Mouse (Mus musculus) c-Kit-positive CD71-negative TER-119-negative erythroid progenitor cells, embryonic 14.5 days (primary cell): ENCODE results near the gene Nsrp1.
A peak's percentile ranks its signal among the peaks of the same experiment; 100 is the strongest.
"Not testable (repeated sequence)": the region's sequence is repeated elsewhere in the genome, so short reads cannot be mapped to it uniquely, and the experiment has no call there.

Experiments
- DNase-seq: peaks from one replicate; pipeline ENCODE4 v3.0.0-alpha.2; 2013; ENCODE audit warnings: low read depth

Nsrp1 gene

GRCm38 (mm10) chr11:77078273-77079134, at the start of gene Nsrp1:
Gene Nsrp1, minus strand, starts transcription at chr11:77078435.
- DNase-seq: peak; percentile 91

- DNase-seq: no peak
Observed at GRCm38 (mm10) chr11:77111141-77111540, 32.9 kb upstream of the Nsrp1 start.

- DNase-seq: no peak
Observed at GRCm38 (mm10) chr11:77108442-77108841, 30.2 kb upstream of the Nsrp1 start.

GRCm38 (mm10) chr11:77107872-77108271, 29.6 kb upstream of the Nsrp1 start:
- not testable (repeated sequence) for DNase-seq

- DNase-seq: no peak
Observed at GRCm38 (mm10) chr11:77106961-77107360, 28.7 kb upstream of the Nsrp1 start.

- peak; percentile 79 for DNase-seq
Observed at GRCm38 (mm10) chr11:77100137-77100937, 22.1 kb upstream of the Nsrp1 start.

- DNase-seq: no peak
Observed at GRCm38 (mm10) chr11:77098332-77098972, 20.2 kb upstream of the Nsrp1 start.

- DNase-seq: no peak
Observed at GRCm38 (mm10) chr11:77096991-77097390, 18.8 kb upstream of the Nsrp1 start.

- DNase-seq: no peak
Observed at GRCm38 (mm10) chr11:77096581-77096980, 18.3 kb upstream of the Nsrp1 start.

- no peak for DNase-seq
Observed at GRCm38 (mm10) chr11:77095206-77095605, 17.0 kb upstream of the Nsrp1 start.

- DNase-seq: no peak
Observed at GRCm38 (mm10) chr11:77094136-77094535, 15.9 kb upstream of the Nsrp1 start.

- DNase-seq: peak; percentile 36
Observed at GRCm38 (mm10) chr11:77093208-77093607, 15.0 kb upstream of the Nsrp1 start.

- DNase-seq: no peak
Observed at GRCm38 (mm10) chr11:77089162-77089561, 10.9 kb upstream of the Nsrp1 start.

- DNase-seq: no peak
Observed at GRCm38 (mm10) chr11:77087004-77087403, 8.8 kb upstream of the Nsrp1 start.

- DNase-seq: no peak
Observed at GRCm38 (mm10) chr11:77084001-77084682, 5.9 kb upstream of the Nsrp1 start.

- DNase-seq: no peak
Observed at GRCm38 (mm10) chr11:77079361-77079760, 1.1 kb upstream of the Nsrp1 start.

GRCm38 (mm10) chr11:77077792-77078191, 443 bp downstream of the Nsrp1 start:
- no peak for DNase-seq

GRCm38 (mm10) chr11:77077331-77077730, 904 bp downstream of the Nsrp1 start:
- DNase-seq: not testable (repeated sequence)

- DNase-seq: peak; percentile 29
Observed at GRCm38 (mm10) chr11:77070721-77071120, 7.5 kb downstream of the Nsrp1 start.

- DNase-seq: no peak
Observed at GRCm38 (mm10) chr11:77068825-77069224, 9.4 kb downstream of the Nsrp1 start.

GRCm38 (mm10) chr11:77063406-77063805, 14.8 kb downstream of the Nsrp1 start:
- DNase-seq: no peak

- no peak for DNase-seq
Observed at GRCm38 (mm10) chr11:77061951-77062350, 16.3 kb downstream of the Nsrp1 start.
